Mouse (Mus musculus): ENCODE data around the gene Rnf40. TPM values are rescaled to one million over a fixed set of nuclear protein-coding genes. Genes with fewer than 3 reads are reported as not detected.

The Rnf40 gene
- polyA plus RNA-seq (2014; fragmentation: Nextera tagmentation; extraction: Ambion mirVana): 23.4 and 27.6 TPM in 2 replicates

GRCm38 (mm10) chr7:127588011-127588871 is at the start of gene Rnf40, which contains the start of gene Ccdc189:
TSS of gene Rnf40 (plus strand) at chr7:127588767.
TSS of gene Ccdc189 (minus strand) at chr7:127588595.
- Histone ChIP-seq H3K36me3 (ENCODE audit: control insufficient read depth, insufficient read depth, low read length) (peaks cover 30% of the 10 kb centered on the region), H3K9me3 (replicated peaks; ENCODE audit: control insufficient read depth, low read length) (no peaks in the 10 kb centered on the region)

DNA sequence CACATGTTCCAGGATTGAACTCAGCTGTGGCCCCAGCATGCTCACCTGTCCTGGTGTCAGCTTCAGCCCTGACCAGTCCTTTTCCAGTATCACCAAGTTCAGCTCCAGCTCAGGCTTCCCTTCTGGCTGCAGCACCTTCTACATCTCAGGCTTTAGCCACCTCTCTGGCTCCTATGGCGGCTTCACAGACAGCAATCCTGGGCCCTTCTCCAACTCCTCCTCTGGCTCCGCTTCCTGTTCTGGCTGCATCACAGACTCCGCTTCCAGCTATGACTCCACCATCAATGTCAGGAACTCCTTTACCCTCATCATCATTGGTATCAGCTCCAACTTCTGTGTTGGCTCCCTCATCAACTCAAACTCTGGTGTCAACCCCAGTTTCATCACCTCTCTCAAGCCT is 46.9 kb upstream of the Rnf40 start:
- Histone ChIP-seq H3K4me3 (ENCODE audit: low read depth, low read length) (no peak overlapping the region), H3K4me1 (ENCODE audit: control insufficient read depth, insufficient read depth, low read length) (no peaks in the 10 kb centered on the region), H3K27me3 (ENCODE audit: control insufficient read depth, insufficient read depth, low read length) (no peaks in the 10 kb centered on the region), H3K4me2 (no peak overlapping the region), H3K36me3 (ENCODE audit: control insufficient read depth, insufficient read depth, low read length) (peaks cover 64% of the 10 kb centered on the region), H3K27ac (ENCODE audit: low read depth, low read length) (no peak overlapping the region), H3K9ac (ENCODE audit: low read depth, low read length) (no peak overlapping the region), H3K9me3 (replicated peaks; ENCODE audit: control insufficient read depth, low read length) (no peaks in the 10 kb centered on the region)
- ATAC-seq (replicated peaks; ENCODE audit: insufficient number of reproducible peaks, low FRiP score, low TSS enrichment): no peak
- WGBS (ENCODE audit: insufficient replicate concordance): 99% methylated on average over 3 of the region's 3 CpGs

More at GRCm38 (mm10) chr7:127588011-127588871, at the start of gene Rnf40, which contains the start of gene Ccdc189:
- WGBS (ENCODE audit: insufficient replicate concordance): under 1% methylated on average over 50 of the region's 50 CpGs
- peak within 1 kb of the TSS; percentile 93 for H3K4me3 ChIP-seq (ENCODE audit: low read depth, low read length)
- H3K4me2 ChIP-seq: peak within 1 kb of the TSS; percentile 81
- H3K9ac ChIP-seq (ENCODE audit: low read depth, low read length): peak within 1 kb of the TSS; percentile 91
- peak within 1 kb of the TSS; percentile 36 for H3K27ac ChIP-seq (ENCODE audit: low read depth, low read length)
- H3K27me3 ChIP-seq (ENCODE audit: control insufficient read depth, insufficient read depth, low read length): no peaks in the 10 kb centered on the region
- ATAC-seq (replicated peaks; ENCODE audit: insufficient number of reproducible peaks, low FRiP score, low TSS enrichment): peak; percentile 97
- H3K4me1 ChIP-seq (ENCODE audit: control insufficient read depth, insufficient read depth, low read length): peaks cover 12% of the 10 kb centered on the region

GRCm38 (mm10) chr7:127549116-127549835 is 39.3 kb upstream of the Rnf40 start:
- H3K9me3 ChIP-seq (replicated peaks; ENCODE audit: control insufficient read depth, low read length): no peaks in the 10 kb centered on the region
- no peak for ATAC-seq (replicated peaks; ENCODE audit: insufficient number of reproducible peaks, low FRiP score, low TSS enrichment)
- WGBS (ENCODE audit: insufficient replicate concordance): 92% methylated on average over 15 of the region's 15 CpGs
- H3K27ac ChIP-seq (ENCODE audit: low read depth, low read length): no peak overlapping the region
- no peaks in the 10 kb centered on the region for H3K27me3 ChIP-seq (ENCODE audit: control insufficient read depth, insufficient read depth, low read length)
- no peak overlapping the region for H3K4me3 ChIP-seq (ENCODE audit: low read depth, low read length)
- peaks cover 46% of the 10 kb centered on the region for H3K36me3 ChIP-seq (ENCODE audit: control insufficient read depth, insufficient read depth, low read length)
- H3K4me2 ChIP-seq: no peak overlapping the region
- H3K9ac ChIP-seq (ENCODE audit: low read depth, low read length): no peak overlapping the region
- no peaks in the 10 kb centered on the region for H3K4me1 ChIP-seq (ENCODE audit: control insufficient read depth, insufficient read depth, low read length)

DNA sequence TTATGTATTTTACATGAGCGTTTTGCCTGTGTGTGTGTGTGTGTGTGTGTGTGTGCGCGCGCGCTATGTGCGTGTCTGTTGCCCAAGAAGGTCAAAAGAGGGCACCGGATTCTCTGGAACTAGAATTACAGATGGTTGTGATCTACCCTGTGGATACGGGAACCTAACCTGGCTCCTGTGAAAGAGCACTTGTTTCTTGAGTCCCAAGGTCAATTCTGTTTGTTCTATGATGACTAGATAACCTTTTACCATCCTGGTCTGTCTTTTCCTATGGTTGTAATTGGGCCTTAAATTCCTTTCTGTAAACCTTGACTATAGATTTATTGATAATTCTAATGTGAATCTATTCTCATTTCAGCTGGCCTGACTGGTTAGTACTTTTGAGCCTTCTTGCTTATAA is 37.0 kb upstream of the Rnf40 start:
- Histone ChIP-seq H3K27ac (ENCODE audit: low read depth, low read length) (no peak overlapping the region), H3K4me3 (ENCODE audit: low read depth, low read length) (no peak overlapping the region), H3K27me3 (ENCODE audit: control insufficient read depth, insufficient read depth, low read length) (no peaks in the 10 kb centered on the region), H3K9me3 (replicated peaks; ENCODE audit: control insufficient read depth, low read length) (no peaks in the 10 kb centered on the region), H3K9ac (ENCODE audit: low read depth, low read length) (no peak overlapping the region), H3K36me3 (ENCODE audit: control insufficient read depth, insufficient read depth, low read length) (peaks cover 48% of the 10 kb centered on the region), H3K4me1 (ENCODE audit: control insufficient read depth, insufficient read depth, low read length) (no peaks in the 10 kb centered on the region), H3K4me2 (no peak overlapping the region)
- ATAC-seq (replicated peaks; ENCODE audit: insufficient number of reproducible peaks, low FRiP score, low TSS enrichment): no peak
- WGBS (ENCODE audit: insufficient replicate concordance): 98% methylated on average over 8 of the region's 8 CpGs

DNA sequence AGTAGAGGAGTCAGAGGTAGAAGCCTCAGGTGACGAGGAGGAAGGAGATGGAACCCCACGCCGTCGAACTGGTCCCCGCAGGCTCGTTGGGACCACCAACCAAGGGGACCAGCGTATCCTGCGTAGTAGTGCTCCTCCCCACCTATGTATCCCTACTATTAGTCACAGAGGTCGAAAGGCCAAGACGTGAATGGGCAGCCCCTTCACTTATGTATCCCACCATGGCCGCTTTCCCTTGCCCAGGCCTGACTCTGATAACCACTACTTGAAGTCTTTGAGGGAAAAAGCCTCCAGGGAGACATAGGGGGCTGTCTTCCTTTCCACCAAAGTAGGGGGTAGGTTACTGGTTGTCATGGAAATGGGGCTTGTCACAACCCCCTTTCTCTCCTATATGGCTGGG is 28.0 kb upstream of the Rnf40 start:
- Histone ChIP-seq H3K27me3 (ENCODE audit: control insufficient read depth, insufficient read depth, low read length) (no peaks in the 10 kb centered on the region), H3K4me3 (ENCODE audit: low read depth, low read length) (no peak overlapping the region), H3K36me3 (ENCODE audit: control insufficient read depth, insufficient read depth, low read length) (peaks cover 42% of the 10 kb centered on the region), H3K9ac (ENCODE audit: low read depth, low read length) (no peak overlapping the region), H3K4me2 (no peak overlapping the region), H3K27ac (ENCODE audit: low read depth, low read length) (no peak overlapping the region), H3K4me1 (ENCODE audit: control insufficient read depth, insufficient read depth, low read length) (no peaks in the 10 kb centered on the region), H3K9me3 (replicated peaks; ENCODE audit: control insufficient read depth, low read length) (no peaks in the 10 kb centered on the region)
- ATAC-seq (replicated peaks; ENCODE audit: insufficient number of reproducible peaks, low FRiP score, low TSS enrichment): no peak
- 98% methylated on average over 11 of the region's 11 CpGs for WGBS (ENCODE audit: insufficient replicate concordance)

DNA sequence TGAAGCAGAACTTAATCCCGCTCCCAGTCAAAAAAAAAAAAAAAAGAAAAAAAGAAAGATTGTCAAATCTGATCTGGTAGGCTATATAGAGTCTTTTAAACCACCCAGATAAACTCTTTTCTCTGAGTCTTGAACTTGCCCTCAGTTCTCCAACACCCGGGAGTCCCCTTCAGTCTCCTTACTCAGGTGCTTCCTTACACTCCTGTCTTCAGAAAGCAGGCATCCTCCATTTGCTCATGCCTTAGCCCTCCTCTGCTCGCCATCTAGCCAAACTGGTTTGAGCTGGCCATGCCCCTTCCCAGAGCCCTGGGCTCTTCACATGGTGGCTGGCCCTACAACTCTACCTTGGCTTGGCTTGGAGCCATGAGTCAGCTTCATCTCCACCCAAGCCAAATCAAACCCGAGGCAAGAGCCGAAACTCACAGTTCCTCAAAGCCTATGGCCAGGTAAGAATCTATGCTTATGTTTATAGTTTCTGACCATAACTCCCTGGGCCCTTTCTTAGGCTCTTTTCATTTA is 27.2 kb upstream of the Rnf40 start, which contains the start of gene Tmem265:
TSS of gene Tmem265 (plus strand) at position 51 of the 519 bp plus-strand sequence.
- 92% methylated on average over 5 of the region's 5 CpGs for WGBS (ENCODE audit: insufficient replicate concordance)
- no peak for ATAC-seq (replicated peaks; ENCODE audit: insufficient number of reproducible peaks, low FRiP score, low TSS enrichment)
- peaks cover 37% of the 10 kb centered on the region for H3K36me3 ChIP-seq (ENCODE audit: control insufficient read depth, insufficient read depth, low read length)

DNA sequence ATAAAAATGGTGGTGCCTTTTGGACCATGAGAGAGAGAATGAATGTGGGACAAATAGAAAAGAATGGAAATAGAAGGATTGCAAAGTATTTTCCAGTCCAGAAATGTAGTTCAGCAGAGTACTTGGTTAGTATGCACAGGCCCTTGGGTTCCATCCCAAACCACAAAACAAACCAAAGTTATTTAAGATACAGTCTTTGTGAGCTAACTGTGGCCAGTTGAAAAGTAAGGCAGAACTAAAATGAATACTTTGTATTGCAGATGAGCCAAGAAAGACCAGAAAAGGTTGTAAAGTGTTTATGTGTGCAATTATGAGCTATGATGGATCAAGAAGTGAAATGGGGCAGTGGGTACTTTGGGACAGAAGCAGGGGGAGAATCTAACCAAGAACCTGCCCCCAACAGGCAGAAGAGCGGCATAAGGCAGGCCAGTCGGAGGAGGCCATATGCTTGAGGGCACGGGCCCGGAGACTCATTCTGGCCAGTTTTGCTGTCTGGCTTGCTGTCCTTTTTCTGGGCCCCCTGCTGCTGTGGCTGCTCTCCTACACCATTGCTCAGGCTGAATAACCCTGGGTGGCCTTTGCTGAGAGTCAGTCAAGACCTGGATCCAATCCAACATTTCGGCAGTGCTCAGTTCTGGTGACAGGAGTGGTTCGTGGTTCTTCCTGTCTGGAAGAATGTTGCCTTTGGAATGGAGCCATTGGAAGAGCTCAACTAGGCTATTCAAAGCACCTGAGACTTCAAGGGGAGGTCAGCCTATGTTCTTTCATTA is 24.0 kb upstream of the Rnf40 start:
- Histone ChIP-seq H3K9ac (ENCODE audit: low read depth, low read length) (no peak overlapping the region), H3K27ac (ENCODE audit: low read depth, low read length) (no peak overlapping the region), H3K4me3 (ENCODE audit: low read depth, low read length) (no peak overlapping the region), H3K36me3 (ENCODE audit: control insufficient read depth, insufficient read depth, low read length) (peaks cover 15% of the 10 kb centered on the region), H3K27me3 (ENCODE audit: control insufficient read depth, insufficient read depth, low read length) (no peaks in the 10 kb centered on the region), H3K9me3 (replicated peaks; ENCODE audit: control insufficient read depth, low read length) (no peaks in the 10 kb centered on the region), H3K4me2 (no peak overlapping the region), H3K4me1 (ENCODE audit: control insufficient read depth, insufficient read depth, low read length) (no peaks in the 10 kb centered on the region)
- 65% methylated on average over 6 of the region's 6 CpGs for WGBS (ENCODE audit: insufficient replicate concordance)
- no peak; the same call in 1 of the 2 replicates for ATAC-seq (replicated peaks; ENCODE audit: insufficient number of reproducible peaks, low FRiP score, low TSS enrichment)

More for the DNA sequence above, 27.2 kb upstream of the Rnf40 start, which contains the start of gene Tmem265:
- no peak within 1 kb of the TSS for H3K27ac ChIP-seq (ENCODE audit: low read depth, low read length)
- no peak within 1 kb of the TSS for H3K9ac ChIP-seq (ENCODE audit: low read depth, low read length)
- H3K4me2 ChIP-seq: no peak within 1 kb of the TSS
- H3K27me3 ChIP-seq (ENCODE audit: control insufficient read depth, insufficient read depth, low read length): no peaks in the 10 kb centered on the region
- H3K9me3 ChIP-seq (replicated peaks; ENCODE audit: control insufficient read depth, low read length): no peaks in the 10 kb centered on the region
- no peak within 1 kb of the TSS for H3K4me3 ChIP-seq (ENCODE audit: low read depth, low read length)
- no peaks in the 10 kb centered on the region for H3K4me1 ChIP-seq (ENCODE audit: control insufficient read depth, insufficient read depth, low read length)
